In genomic region chr6:47835482-47835983, GRCm38 (mm10) we compare ENCODE assay signal across 8 mouse cellular contexts. TPM values are rescaled to one million over a fixed set of nuclear protein-coding genes. Genes with fewer than 3 reads are reported as not detected.
DNase-seq lines count a peak whose midpoint lies in the region; ATAC-seq lines count a peak whose summit lies in the region.

Zfp398 (plus strand) TSS chr6:47835661.

- under 1% methylated on average over 52 of the region's 52 CpGs for WGBS in hindbrain, embryonic 14.5 days

- H3K27me3 ChIP-seq in hindbrain, embryonic 14.5 days (ENCODE audit: control insufficient read depth, insufficient read depth, low read length) = no peaks in the 10 kb centered on the region

- peak within 1 kb of the TSS; percentile 95 for H3K9ac ChIP-seq in hindbrain, embryonic 14.5 days

- ATAC-seq in hindbrain, embryonic 14.5 days (ENCODE audit: low FRiP score) = peak; percentile 94

- peaks cover 13% of the 10 kb centered on the region; the same call in 1 of the 2 replicates for H3K4me1 ChIP-seq in hindbrain, embryonic 14.5 days (replicated peaks; ENCODE audit: control insufficient read depth, insufficient read depth, low read length)

- peak within 1 kb of the TSS; percentile 96 for H3K27ac ChIP-seq in hindbrain, embryonic 14.5 days

- H3K36me3 ChIP-seq in hindbrain, embryonic 14.5 days (replicated peaks; ENCODE audit: control insufficient read depth, insufficient read depth) = peaks cover 6% of the 10 kb centered on the region

- DNase-seq in T-cell, adult 2 months (ENCODE audit: low spot score) = peak; percentile 96
- peak; percentile 99 for DNase-seq in cerebellum, postnatal 25 days
- DNase-seq in frontal cortex, postnatal 25 days (ENCODE audit: low spot score in 2 of 2) = peak; percentile 87 to 94
- peak; percentile 94 for DNase-seq in hindbrain, embryonic 14.5 days (ENCODE audit: low spot score)
- DNase-seq in layer of hippocampus, postnatal 36 days = peak; percentile 96
- peak; percentile 95 for DNase-seq in lung, postnatal 25 days (ENCODE audit: low spot score)
- peak; percentile 83 for DNase-seq in retina, adult 2 months (ENCODE audit: low read depth, low spot score)
- peak; percentile 97 for DNase-seq in thymus, postnatal 25 days

- H3K9me3 ChIP-seq in hindbrain, embryonic 14.5 days (ENCODE audit: control insufficient read depth, low read length) = no peaks in the 10 kb centered on the region

- peak within 1 kb of the TSS; percentile 63 for H3K4me2 ChIP-seq in hindbrain, embryonic 14.5 days (replicated peaks)

- H3K4me3 ChIP-seq in hindbrain, embryonic 14.5 days (replicated peaks; ENCODE audit: low read length) = peak within 1 kb of the TSS; percentile 89

RNA-seq across cellular contexts. Expression of gene Zfp398, which starts in this region (rescaled TPM):
- polyA plus RNA-seq in hindbrain, embryonic 14.5 days (2014; fragmentation: Nextera tagmentation; extraction: Ambion mirVana) = 15.7 and 18.6 TPM in 2 replicates
- total RNA-seq in layer of hippocampus, postnatal 36 days (2021) = 10 to 100 TPM; 20.9 to 24.4 TPM

Comparison
In these comparisons a context has a peak if more than half of its experiments do, and no peak if none do; other contexts are left out.
1. Peak in every context shown above with its lines: DNase-seq, ATAC-seq, H3K4me3 ChIP-seq and H3K27ac ChIP-seq.